Mouse (Mus musculus) ES-Bruce4 (cell line): ENCODE data around the gene Gm9844.

ENCODE experiments used
- CTCF ChIP-seq: IDR thresholded peaks from one replicate; pipeline ENCODE4 v1.8.1; 2011; ENCODE audit warnings: low read depth, low read length
- POLR2A ChIP-seq: IDR thresholded peaks from one replicate; pipeline ENCODE4 v1.8.1; 2011; ENCODE audit warnings: low read length; ENCODE audit not compliant: insufficient read depth

GRCm38 (mm10) chr7:24852557-24853232 is 9.3 kb upstream of the Gm9844 start:
- peak; percentile 66 for TF ChIP-seq POLR2A
- no peak for TF ChIP-seq CTCF
